ENCODE assay signal across 20 mouse cellular contexts in genomic region chr7:53854077-53854476, GRCm38 (mm10).
DNase-seq lines count a peak whose midpoint lies in the region; ATAC-seq and TF ChIP-seq lines count a peak whose summit lies in the region.
"Had no signal": no experiment of that assay in that cellular context is flagged by ENCODE, and none has a peak within 500 bp of the region (broad histone marks: within the 10 kb centered on the region; RNA-seq: fewer than 3 reads in every experiment).

No protein-coding gene starts in this region.

- H3K4me2 ChIP-seq in intestine, embryonic 15.5 days (replicated peaks): no peak overlapping the region

- H3K9ac ChIP-seq in intestine, embryonic 15.5 days: no peak overlapping the region

- H3K27me3 ChIP-seq in Patski: no peaks in the 10 kb centered on the region
- no peaks in the 10 kb centered on the region for H3K27me3 ChIP-seq in intestine, embryonic 15.5 days (replicated peaks)
- H3K27me3 ChIP-seq: CH12.LX had no signal

- ATAC-seq in Patski: peak; percentile 99
- ATAC-seq in intestine, embryonic 15.5 days: no peak
- ATAC-seq: activated CD4-positive, CD25-positive, alpha-beta regulatory T cell, adult 4 months; CD4-positive, CD25-positive, alpha-beta regulatory T cell, adult 4 months had no signal

- no peak overlapping the region for H3K27ac ChIP-seq in intestine, embryonic 15.5 days

- no peaks in the 10 kb centered on the region for H3K4me1 ChIP-seq in intestine, embryonic 15.5 days (replicated peaks)

- no peaks in the 10 kb centered on the region for H3K9me3 ChIP-seq in intestine, embryonic 15.5 days
- H3K9me3 ChIP-seq: G1E had no signal

- 54% methylated on average over 3 of the region's 3 CpGs for WGBS in intestine, embryonic 15.5 days

- no peak overlapping the region for H3K4me3 ChIP-seq in intestine, embryonic 15.5 days (replicated peaks)

- in situ Hi-C loops in Patski (cut with MboI; ENCODE audit: low pct_unique_long_range_greater_than_20kb): no loop called here

- TF ChIP-seq CTCF in Patski (IDR thresholded peaks at IDR 0.05): no peak

- peak; percentile 63 for DNase-seq in Muller cell, postnatal 12 days (ENCODE audit: inconsistent ontology term)
- no peak for DNase-seq in Patski (ENCODE audit: low read depth, low spot score)
- DNase-seq in adrenal gland, postnatal 14 days: no peak
- DNase-seq: adrenal gland, adult 2 months; adrenal gland, adult 8-10 months; adrenal gland, postnatal 10 days; adrenal gland, postnatal 25 days; adrenal gland, postnatal 36 days; B cell, adult 2 months; cerebellum, adult 11 months; cerebellum, adult 11-12 months; cerebellum, adult 18-20 months; cerebellum, adult 2 months; cerebellum, adult 8-10 months; cerebellum, adult 9-10 months had no signal

- CTCF ChIA-PET in Patski (lab: Charles Lee): interaction anchor here (2.2 kb wide), 1 partner anchor 18 kb away, joined by 15 read pairs; no protein-coding TSS in a partner anchor

- POLR2A ChIA-PET in Patski (lab: Charles Lee): interaction anchor here (1.0 kb wide), 1 partner anchor 17 kb away, joined by 3 read pairs; no protein-coding TSS in a partner anchor

- H3K36me3 ChIP-seq in intestine, embryonic 15.5 days: no peaks in the 10 kb centered on the region
- H3K36me3 ChIP-seq: G1E had no signal
